Mouse (Mus musculus): ENCODE measurements around the gene Tfdp2. TPM values are rescaled to one million over a fixed set of nuclear protein-coding genes. Genes with fewer than 3 reads are reported as not detected.

Gene Tfdp2
- polyA plus RNA-seq, 1 experiment, result 1.9 TPM

- TF ChIP-seq GATA1 (IDR thresholded peaks at IDR 0.05; ENCODE audit: borderline replicate concordance, low read length) (no peak), FLI1 (IDR thresholded peaks at IDR 0.05; ENCODE audit: low read length) (no peak)
- peaks cover 14% of the 10 kb centered on the region for H3K36me3 ChIP-seq (replicated peaks; ENCODE audit: low read length)
Measured at GRCm38 (mm10) chr9:96281497-96281896, 85.4 kb downstream of the Tfdp2 start.

GRCm38 (mm10) chr9:96282082-96282481 lies 86.0 kb downstream of the Tfdp2 start:
- TF ChIP-seq GATA1 (IDR thresholded peaks at IDR 0.05; ENCODE audit: borderline replicate concordance, low read length), result no peak
- TF ChIP-seq FLI1 (IDR thresholded peaks at IDR 0.05; ENCODE audit: low read length), result no peak
- peaks cover 16% of the 10 kb centered on the region for H3K36me3 ChIP-seq (replicated peaks; ENCODE audit: low read length)
- H3K4me1 ChIP-seq, result peaks cover 7% of the 10 kb centered on the region; the same call in 1 of the 2 replicates
- no peaks in the 10 kb centered on the region for H3K27me3 ChIP-seq (replicated peaks)
- H3K9me3 ChIP-seq, result no peaks in the 10 kb centered on the region
- no peak overlapping the region for H3K4me3 ChIP-seq (replicated peaks)

More at GRCm38 (mm10) chr9:96281497-96281896, 85.4 kb downstream of the Tfdp2 start:
- Histone ChIP-seq H3K27me3 (replicated peaks) (no peaks in the 10 kb centered on the region), H3K4me3 (replicated peaks) (no peak overlapping the region), H3K9me3 (no peaks in the 10 kb centered on the region), H3K4me1 (peaks cover 7% of the 10 kb centered on the region; the same call in 1 of the 2 replicates)

GRCm38 (mm10) chr9:96284916-96285315 lies 88.8 kb downstream of the Tfdp2 start:
- H3K4me1 ChIP-seq, result peaks cover 7% of the 10 kb centered on the region; the same call in 1 of the 2 replicates
- H3K9me3 ChIP-seq, result no peaks in the 10 kb centered on the region
- no peak overlapping the region for H3K4me3 ChIP-seq (replicated peaks)
- H3K27me3 ChIP-seq (replicated peaks), result no peaks in the 10 kb centered on the region
- no peak for TF ChIP-seq FLI1 (IDR thresholded peaks at IDR 0.05; ENCODE audit: low read length)
- no peak for TF ChIP-seq GATA1 (IDR thresholded peaks at IDR 0.05; ENCODE audit: borderline replicate concordance, low read length)
- H3K36me3 ChIP-seq (replicated peaks; ENCODE audit: low read length), result peaks cover 33% of the 10 kb centered on the region

- Histone ChIP-seq H3K27me3 (replicated peaks) (no peaks in the 10 kb centered on the region), H3K36me3 (replicated peaks; ENCODE audit: low read length) (peaks cover 60% of the 10 kb centered on the region)
- TF ChIP-seq GATA1 (IDR thresholded peaks at IDR 0.05; ENCODE audit: borderline replicate concordance, low read length) (no peak), FLI1 (IDR thresholded peaks at IDR 0.05; ENCODE audit: low read length) (no peak)
Measured at GRCm38 (mm10) chr9:96292144-96292543, 96.1 kb downstream of the Tfdp2 start.

GRCm38 (mm10) chr9:96299324-96300008 lies 103.4 kb downstream of the Tfdp2 start:
- peaks cover 81% of the 10 kb centered on the region for H3K36me3 ChIP-seq (replicated peaks; ENCODE audit: low read length)
- H3K27me3 ChIP-seq (replicated peaks), result no peaks in the 10 kb centered on the region
- no peak overlapping the region for H3K4me3 ChIP-seq (replicated peaks)
- H3K4me1 ChIP-seq, result peaks cover 4% of the 10 kb centered on the region; the same call in 1 of the 2 replicates
- no peaks in the 10 kb centered on the region for H3K9me3 ChIP-seq
- no peak for TF ChIP-seq GATA1 (IDR thresholded peaks at IDR 0.05; ENCODE audit: borderline replicate concordance, low read length)
- no peak for TF ChIP-seq FLI1 (IDR thresholded peaks at IDR 0.05; ENCODE audit: low read length)

More at GRCm38 (mm10) chr9:96292144-96292543, 96.1 kb downstream of the Tfdp2 start:
- Histone ChIP-seq H3K4me3 (replicated peaks) (no peak overlapping the region), H3K4me1 (no peaks in the 10 kb centered on the region; the same call in 1 of the 2 replicates), H3K9me3 (no peaks in the 10 kb centered on the region)

- H3K27me3 ChIP-seq (replicated peaks), result no peaks in the 10 kb centered on the region
- TF ChIP-seq FLI1 (IDR thresholded peaks at IDR 0.05; ENCODE audit: low read length) (no peak), GATA1 (IDR thresholded peaks at IDR 0.05; ENCODE audit: borderline replicate concordance, low read length) (no peak)
- H3K9me3 ChIP-seq, result no peaks in the 10 kb centered on the region
- peaks cover 12% of the 10 kb centered on the region for H3K4me1 ChIP-seq
- H3K36me3 ChIP-seq (replicated peaks; ENCODE audit: low read length), result peaks cover 68% of the 10 kb centered on the region
- no peak overlapping the region for H3K4me3 ChIP-seq (replicated peaks)
Measured at GRCm38 (mm10) chr9:96308816-96309215, 112.7 kb downstream of the Tfdp2 start.

- Histone ChIP-seq H3K27me3 (replicated peaks) (no peaks in the 10 kb centered on the region), H3K4me3 (replicated peaks) (no peak overlapping the region), H3K9me3 (no peaks in the 10 kb centered on the region), H3K4me1 (peaks cover 12% of the 10 kb centered on the region), H3K36me3 (replicated peaks; ENCODE audit: low read length) (peaks cover 73% of the 10 kb centered on the region)
- TF ChIP-seq GATA1 (IDR thresholded peaks at IDR 0.05; ENCODE audit: borderline replicate concordance, low read length) (no peak), FLI1 (IDR thresholded peaks at IDR 0.05; ENCODE audit: low read length) (no peak)
Measured at GRCm38 (mm10) chr9:96312074-96312473, 116.0 kb downstream of the Tfdp2 start.

- Histone ChIP-seq H3K9me3 (no peaks in the 10 kb centered on the region), H3K36me3 (replicated peaks; ENCODE audit: low read length) (peaks cover 69% of the 10 kb centered on the region)
Measured at GRCm38 (mm10) chr9:96319333-96319732, 123.3 kb downstream of the Tfdp2 start.

GRCm38 (mm10) chr9:96320551-96320980 lies 124.5 kb downstream of the Tfdp2 start:
- TF ChIP-seq GATA1 (IDR thresholded peaks at IDR 0.05; ENCODE audit: borderline replicate concordance, low read length) (no peak), FLI1 (IDR thresholded peaks at IDR 0.05; ENCODE audit: low read length) (no peak)
- peaks cover 59% of the 10 kb centered on the region for H3K36me3 ChIP-seq (replicated peaks; ENCODE audit: low read length)
- no peak overlapping the region for H3K4me3 ChIP-seq (replicated peaks)
- no peaks in the 10 kb centered on the region for H3K27me3 ChIP-seq (replicated peaks)
- H3K9me3 ChIP-seq, result no peaks in the 10 kb centered on the region
- peaks cover 6% of the 10 kb centered on the region for H3K4me1 ChIP-seq

More at GRCm38 (mm10) chr9:96319333-96319732, 123.3 kb downstream of the Tfdp2 start:
- Histone ChIP-seq H3K27me3 (replicated peaks) (no peaks in the 10 kb centered on the region), H3K4me3 (replicated peaks) (no peak overlapping the region), H3K4me1 (no peaks in the 10 kb centered on the region; the same call in 1 of the 2 replicates)
- no peak for TF ChIP-seq FLI1 (IDR thresholded peaks at IDR 0.05; ENCODE audit: low read length)
- TF ChIP-seq GATA1 (IDR thresholded peaks at IDR 0.05; ENCODE audit: borderline replicate concordance, low read length), result no peak

GRCm38 (mm10) chr9:96322411-96323152 lies 126.5 kb downstream of the Tfdp2 start:
- Histone ChIP-seq H3K9me3 (no peaks in the 10 kb centered on the region), H3K36me3 (replicated peaks; ENCODE audit: low read length) (peaks cover 42% of the 10 kb centered on the region), H3K4me1 (peaks cover 9% of the 10 kb centered on the region), H3K27me3 (replicated peaks) (no peaks in the 10 kb centered on the region), H3K4me3 (replicated peaks) (no peak overlapping the region)
- no peak for TF ChIP-seq GATA1 (IDR thresholded peaks at IDR 0.05; ENCODE audit: borderline replicate concordance, low read length)
